Mouse (Mus musculus) embryonic facial prominence, embryonic 10.5 days (tissue): ENCODE measurements at regions not wholly inside any gene's neighbourhood (a gene's known extent, or its start where the extent isn't known, plus 50 kb on each side); places are given as distances from the start of the nearest gene placed in this dataset.

Source experiments
- DNase-seq: peaks from one replicate; pipeline ENCODE4 v3.0.0-alpha.2; 2017; ENCODE audit warnings: low spot score
- H3K27ac ChIP-seq: fragments of 300-500 bp; sonication (generic); replicated peaks from 2 replicates; pipeline ENCODE4 v1.5.1; 2016; ENCODE audit warnings: mild to moderate bottlenecking
- H3K27me3 ChIP-seq: fragments of 300-500 bp; sonication (generic); replicated peaks from 2 replicates; pipeline ENCODE4 v1.6.1; 2016; ENCODE audit warnings: low read depth, mild to moderate bottlenecking; ENCODE audit not compliant: poor library complexity, severe bottlenecking
- H3K36me3 ChIP-seq: fragments of 300-500 bp; sonication (generic); replicated peaks from 2 replicates; pipeline ENCODE4 v1.6.1; 2016; ENCODE audit warnings: mild to moderate bottlenecking, moderate library complexity
- H3K4me1 ChIP-seq: fragments of 300-500 bp; sonication (generic); 2 replicates; pipeline ENCODE4 v1.6.1; 2016
- H3K4me3 ChIP-seq: fragments of 300-500 bp; sonication (generic); 2 replicates; pipeline ENCODE4 v1.5.1; 2016; ENCODE audit warnings: mild to moderate bottlenecking, moderate library complexity
- H3K9me3 ChIP-seq: fragments of 300-500 bp; sonication (generic); 2 replicates; pipeline ENCODE4 v1.6.1; 2016; ENCODE audit warnings: mild to moderate bottlenecking
- WGBS: fragments of 180-500 bp; shearing (Covaris S2); methylation state at CpG from one replicate; pipeline ENCODE4 v1.1.7; 2016; 5-methylcytosine and 5-hydroxymethylcytosine counted together

- Histone ChIP-seq H3K27me3 (no peaks in the 10 kb centered on the region), H3K27ac (no peak overlapping the region), H3K36me3 (no peaks in the 10 kb centered on the region), H3K4me1 (no peaks in the 10 kb centered on the region), H3K4me3 (no peak overlapping the region), H3K9me3 (no peaks in the 10 kb centered on the region)
- DNase-seq, result no peak
Observed at GRCm38 (mm10) chr15:61718486-61718885, 795.7 kb upstream of the A1bg start.

GRCm38 (mm10) chr15:61717216-61717615 is 794.4 kb upstream of the A1bg start:
- Histone ChIP-seq H3K4me1 (no peaks in the 10 kb centered on the region), H3K27ac (no peak overlapping the region), H3K27me3 (no peaks in the 10 kb centered on the region), H3K4me3 (no peak overlapping the region), H3K36me3 (no peaks in the 10 kb centered on the region), H3K9me3 (no peaks in the 10 kb centered on the region)
- WGBS, result 81% methylated on average over 1 of the region's 1 CpGs
- DNase-seq, result no peak

GRCm38 (mm10) chr15:61713953-61714352 is 791.1 kb upstream of the A1bg start:
- H3K4me3 ChIP-seq, result no peak overlapping the region
- H3K36me3 ChIP-seq, result no peaks in the 10 kb centered on the region
- H3K9me3 ChIP-seq, result no peaks in the 10 kb centered on the region
- no peak for DNase-seq
- 83% methylated on average over 2 of the region's 2 CpGs for WGBS
- no peaks in the 10 kb centered on the region for H3K4me1 ChIP-seq
- no peaks in the 10 kb centered on the region for H3K27me3 ChIP-seq
- no peak overlapping the region for H3K27ac ChIP-seq

GRCm38 (mm10) chr15:61708928-61709327 is 786.1 kb upstream of the A1bg start:
- H3K4me3 ChIP-seq, result no peak overlapping the region
- DNase-seq, result no peak
- no peaks in the 10 kb centered on the region for H3K36me3 ChIP-seq
- H3K27ac ChIP-seq, result no peak overlapping the region
- WGBS, result 83% methylated on average over 4 of the region's 4 CpGs
- no peaks in the 10 kb centered on the region for H3K4me1 ChIP-seq
- no peaks in the 10 kb centered on the region for H3K27me3 ChIP-seq
- no peaks in the 10 kb centered on the region for H3K9me3 ChIP-seq

- Histone ChIP-seq H3K27me3 (no peaks in the 10 kb centered on the region), H3K4me3 (no peak overlapping the region), H3K9me3 (no peaks in the 10 kb centered on the region), H3K36me3 (no peaks in the 10 kb centered on the region), H3K27ac (no peak overlapping the region), H3K4me1 (no peaks in the 10 kb centered on the region)
- 89% methylated on average over 6 of the region's 6 CpGs for WGBS
- no peak for DNase-seq
Observed at GRCm38 (mm10) chr15:61707952-61708351, 785.1 kb upstream of the A1bg start.

- no peaks in the 10 kb centered on the region for H3K4me1 ChIP-seq
- no peaks in the 10 kb centered on the region for H3K27me3 ChIP-seq
- WGBS, result 93% methylated on average over 1 of the region's 1 CpGs
- H3K9me3 ChIP-seq, result no peaks in the 10 kb centered on the region
- H3K36me3 ChIP-seq, result no peaks in the 10 kb centered on the region
- no peak for DNase-seq
- H3K4me3 ChIP-seq, result no peak overlapping the region
- no peak overlapping the region for H3K27ac ChIP-seq
Observed at GRCm38 (mm10) chr15:61692679-61693078, 769.9 kb upstream of the A1bg start.

GRCm38 (mm10) chr15:61690425-61690824 is 767.6 kb upstream of the A1bg start:
- WGBS, result 91% methylated on average over 13 of the region's 13 CpGs
- Histone ChIP-seq H3K9me3 (no peaks in the 10 kb centered on the region), H3K27me3 (no peaks in the 10 kb centered on the region), H3K36me3 (no peaks in the 10 kb centered on the region), H3K4me1 (no peaks in the 10 kb centered on the region), H3K4me3 (no peak overlapping the region), H3K27ac (no peak overlapping the region)
- no peak for DNase-seq

GRCm38 (mm10) chr15:61689776-61690397 is 767.1 kb upstream of the A1bg start:
- H3K9me3 ChIP-seq, result no peaks in the 10 kb centered on the region
- H3K27ac ChIP-seq, result no peak overlapping the region
- H3K4me3 ChIP-seq, result no peak overlapping the region
- no peak for DNase-seq
- H3K4me1 ChIP-seq, result no peaks in the 10 kb centered on the region
- 89% methylated on average over 12 of the region's 12 CpGs for WGBS
- H3K27me3 ChIP-seq, result no peaks in the 10 kb centered on the region
- no peaks in the 10 kb centered on the region for H3K36me3 ChIP-seq

- Histone ChIP-seq H3K36me3 (no peaks in the 10 kb centered on the region), H3K4me1 (no peaks in the 10 kb centered on the region), H3K4me3 (no peak overlapping the region), H3K9me3 (no peaks in the 10 kb centered on the region), H3K27me3 (no peaks in the 10 kb centered on the region), H3K27ac (no peak overlapping the region)
- DNase-seq, result no peak
- 92% methylated on average over 4 of the region's 4 CpGs for WGBS
Observed at GRCm38 (mm10) chr15:61682968-61683367, 760.2 kb upstream of the A1bg start.

- no peaks in the 10 kb centered on the region for H3K9me3 ChIP-seq
- WGBS, result 84% methylated on average over 5 of the region's 5 CpGs
- H3K4me3 ChIP-seq, result no peak overlapping the region
- no peaks in the 10 kb centered on the region for H3K4me1 ChIP-seq
- no peaks in the 10 kb centered on the region for H3K27me3 ChIP-seq
- H3K36me3 ChIP-seq, result no peaks in the 10 kb centered on the region
- DNase-seq, result no peak
- no peak overlapping the region for H3K27ac ChIP-seq
Observed at GRCm38 (mm10) chr15:61670556-61670955, 747.7 kb upstream of the A1bg start.

GRCm38 (mm10) chr15:61660581-61660980 is 737.8 kb upstream of the A1bg start:
- H3K4me1 ChIP-seq, result no peaks in the 10 kb centered on the region
- no peaks in the 10 kb centered on the region for H3K9me3 ChIP-seq
- H3K4me3 ChIP-seq, result no peak overlapping the region
- no peak overlapping the region for H3K27ac ChIP-seq
- no peaks in the 10 kb centered on the region for H3K36me3 ChIP-seq
- H3K27me3 ChIP-seq, result no peaks in the 10 kb centered on the region
- no peak for DNase-seq
- WGBS, result 64% methylated on average over 3 of the region's 3 CpGs

GRCm38 (mm10) chr15:61656951-61657350 is 734.1 kb upstream of the A1bg start:
- no peaks in the 10 kb centered on the region for H3K36me3 ChIP-seq
- H3K4me3 ChIP-seq, result no peak overlapping the region
- H3K9me3 ChIP-seq, result no peaks in the 10 kb centered on the region
- DNase-seq, result no peak
- no peaks in the 10 kb centered on the region for H3K27me3 ChIP-seq
- no peaks in the 10 kb centered on the region for H3K4me1 ChIP-seq
- no peak overlapping the region for H3K27ac ChIP-seq

GRCm38 (mm10) chr15:61654846-61655245 is 732.0 kb upstream of the A1bg start:
- no peaks in the 10 kb centered on the region for H3K9me3 ChIP-seq
- H3K27ac ChIP-seq, result no peak overlapping the region
- H3K4me3 ChIP-seq, result no peak overlapping the region
- no peak for DNase-seq
- H3K36me3 ChIP-seq, result no peaks in the 10 kb centered on the region
- no peaks in the 10 kb centered on the region for H3K27me3 ChIP-seq
- WGBS, result 87% methylated on average over 1 of the region's 1 CpGs
- H3K4me1 ChIP-seq, result no peaks in the 10 kb centered on the region

- H3K36me3 ChIP-seq, result no peaks in the 10 kb centered on the region
- no peak overlapping the region for H3K4me3 ChIP-seq
- H3K4me1 ChIP-seq, result no peaks in the 10 kb centered on the region
- no peak for DNase-seq
- H3K27me3 ChIP-seq, result no peaks in the 10 kb centered on the region
- no peaks in the 10 kb centered on the region for H3K9me3 ChIP-seq
- no peak overlapping the region for H3K27ac ChIP-seq
- WGBS, result 77% methylated on average over 1 of the region's 1 CpGs
Observed at GRCm38 (mm10) chr15:61653853-61654252, 731.0 kb upstream of the A1bg start.
